Mouse (Mus musculus) liver, embryonic 14.5 days (tissue): Measurements from ENCODE around the gene Tnfrsf1a. TPM values are rescaled to one million over a fixed set of nuclear protein-coding genes. Genes with fewer than 3 reads are reported as not detected.

Experiments
- ATAC-seq: fragments of 200-750 bp; cut with Nextera tagmentation; 2 replicates; pipeline ENCODE4 v1.8.0; 2017; ENCODE audit warnings: moderate number of reproducible peaks, mild to moderate bottlenecking, moderate library complexity; ENCODE audit not compliant: insufficient read depth
- DNase-seq, 3 experiments: peaks; one replicate each; pipeline ENCODE4 v3.0.0-alpha.2; 2012 to 2013; ENCODE audit warnings: low read depth in 3 of 3, low spot score in 3 of 3
- H3K27ac ChIP-seq: fragments of 300-500 bp; sonication (generic); 2 replicates; pipeline ENCODE4 v1.5.1; 2014; ENCODE audit warnings: moderate library complexity, mild to moderate bottlenecking, control low read depth, inconsistent platforms
- H3K27me3 ChIP-seq: fragments of 300-500 bp; sonication (generic); 2 replicates; pipeline ENCODE4 v1.6.1; 2014; ENCODE audit warnings: mild to moderate bottlenecking, low read length, moderate library complexity; ENCODE audit not compliant: control insufficient read depth, insufficient read depth
- H3K36me3 ChIP-seq: fragments of 300-500 bp; sonication (generic); replicated peaks from 2 replicates; pipeline ENCODE4 v1.6.1; 2014; ENCODE audit warnings: low read depth; ENCODE audit not compliant: control insufficient read depth, insufficient read depth
- H3K4me1 ChIP-seq, 2 experiments: fragments of 200-500 bp in 1 of 2; fragments of 300-500 bp in 1 of 2; sonication (generic) in 1 of 2; replicated peaks; 2 replicates each; pipeline ENCODE4 v1.6.1; 2012 to 2014; ENCODE audit warnings: antibody characterized with exemption in 1 of 2, inconsistent platforms in 1 of 2, low read length in 1 of 2; ENCODE audit not compliant: control insufficient read depth in 2 of 2, insufficient read depth in 2 of 2
- H3K4me2 ChIP-seq: fragments of 300-500 bp; sonication (generic); 2 replicates; pipeline ENCODE4 v1.6.1; 2014; ENCODE audit warnings: low read depth, mild to moderate bottlenecking, control low read depth, moderate library complexity
- H3K4me3 ChIP-seq, 2 experiments: fragments of 200-500 bp in 1 of 2; fragments of 300-500 bp in 1 of 2; sonication (generic) in 1 of 2; 2 replicates each; pipeline ENCODE4 v1.5.1; 2012 to 2014; ENCODE audit warnings: low read depth in 2 of 2, low read length in 2 of 2, mild to moderate bottlenecking in 2 of 2, control low read depth in 1 of 2, inconsistent platforms in 1 of 2, moderate library complexity in 1 of 2; ENCODE audit not compliant: insufficient read depth in 1 of 2
- H3K9ac ChIP-seq: fragments of 300-500 bp; sonication (generic); replicated peaks from 2 replicates; pipeline ENCODE4 v1.6.1; 2014; ENCODE audit warnings: mild to moderate bottlenecking, control low read depth, moderate library complexity
- H3K9me3 ChIP-seq: fragments of 300-500 bp; sonication (generic); 2 replicates; pipeline ENCODE4 v1.6.1; 2016; ENCODE audit warnings: low read length, mixed read lengths; ENCODE audit not compliant: control insufficient read depth
- CTCF ChIP-seq: IDR thresholded peaks from 2 replicates; pipeline ENCODE4 v1.5.1; 2016; ENCODE audit warnings: antibody characterized with exemption, low read depth, control low read depth
- EP300 ChIP-seq: IDR thresholded peaks from 2 replicates; pipeline ENCODE4 v1.6.1; 2016; ENCODE audit warnings: antibody characterized with exemption, low read depth
- WGBS: fragments of 180-500 bp; shearing (Covaris S2); extraction: QIAGEN DNeasy Blood & Tissue Kit; methylation state at CpG from one replicate; pipeline ENCODE4 v1.1.7; 2014; ENCODE audit not compliant: insufficient replicate concordance; 5-methylcytosine and 5-hydroxymethylcytosine counted together
- polyA plus RNA-seq, 2 experiments: library from polyadenylated mRNA; depleted of rRNA in 1 of 2; stranded (reverse) in 1 of 2; unstranded in 1 of 2; fragments of >200 nt; fragmentation: Nextera tagmentation in 1 of 2; extraction: Ambion mirVana in 1 of 2; gene quantifications; 2 replicates each; pipeline versions ENCODE4 v1.2.1 to v1.2.3; 2012 to 2014

The Tnfrsf1a gene
- polyA plus RNA-seq, 2 experiments: 16.8 to 21.1 TPM

- Histone ChIP-seq H3K4me2 (no peak overlapping the region), H3K9me3 (no peaks in the 10 kb centered on the region), H3K4me1 (peaks cover 0 to 3% of the 10 kb centered on the region in 2 experiments; a peak in 1 of 4 replicates), H3K27ac (no peak overlapping the region), H3K4me3 (no peak overlapping the region), H3K9ac (no peak overlapping the region), H3K27me3 (peaks cover 4% of the 10 kb centered on the region; the same call in 1 of the 2 replicates), H3K36me3 (no peaks in the 10 kb centered on the region)
- TF ChIP-seq EP300: no peak
- 40% methylated on average over 2 of the region's 2 CpGs for WGBS
- ATAC-seq: no peak
- DNase-seq: no peak
These were observed 14.8 kb upstream of the Tnfrsf1a start for GRCm38 (mm10) chr6:125334356-125334755.

GRCm38 (mm10) chr6:125338791-125339660, 10.1 kb upstream of the Tnfrsf1a start:
- Histone ChIP-seq H3K36me3 (no peaks in the 10 kb centered on the region), H3K4me3 (no peak overlapping the region), H3K4me2 (no peak overlapping the region), H3K27me3 (no peaks in the 10 kb centered on the region), H3K9ac (no peak overlapping the region), H3K4me1 (peaks cover 0 to 8% of the 10 kb centered on the region in 2 experiments; a peak in 2 of 4 replicates), H3K9me3 (no peaks in the 10 kb centered on the region), H3K27ac (no peak overlapping the region)
- 36% methylated on average over 9 of the region's 9 CpGs for WGBS
- DNase-seq (no peak), ATAC-seq (no peak)
- TF ChIP-seq EP300 (no peak), CTCF (no peak)

GRCm38 (mm10) chr6:125340244-125340643, 8.9 kb upstream of the Tnfrsf1a start:
- H3K4me1 ChIP-seq: peaks cover 0 to 8% of the 10 kb centered on the region in 2 experiments; a peak in 2 of 4 replicates
- H3K36me3 ChIP-seq: no peaks in the 10 kb centered on the region
- no peak overlapping the region for H3K4me2 ChIP-seq
- no peaks in the 10 kb centered on the region for H3K9me3 ChIP-seq
- H3K4me3 ChIP-seq: no peak overlapping the region
- 36% methylated on average over 5 of the region's 5 CpGs for WGBS
- no peak for DNase-seq
- H3K27ac ChIP-seq: no peak overlapping the region
- no peaks in the 10 kb centered on the region for H3K27me3 ChIP-seq
- TF ChIP-seq CTCF: no peak
- no peak for TF ChIP-seq EP300
- no peak overlapping the region for H3K9ac ChIP-seq
- no peak for ATAC-seq

- Histone ChIP-seq H3K4me1 (peaks cover 0 to 14% of the 10 kb centered on the region in 2 experiments; a peak in 2 of 4 replicates), H3K27me3 (no peaks in the 10 kb centered on the region), H3K4me3 (no peak overlapping the region), H3K4me2 (no peak overlapping the region), H3K27ac (no peak overlapping the region), H3K36me3 (no peaks in the 10 kb centered on the region), H3K9ac (no peak overlapping the region), H3K9me3 (no peaks in the 10 kb centered on the region)
- ATAC-seq (no peak), DNase-seq (no peak)
- 50% methylated on average over 3 of the region's 3 CpGs for WGBS
- TF ChIP-seq EP300 (no peak), CTCF (no peak)
These were observed 7.0 kb upstream of the Tnfrsf1a start for GRCm38 (mm10) chr6:125342198-125342597.

- H3K4me2 ChIP-seq: no peak overlapping the region
- H3K27ac ChIP-seq: no peak overlapping the region
- no peak for DNase-seq
- TF ChIP-seq EP300 (no peak), CTCF (no peak)
- H3K9me3 ChIP-seq: no peaks in the 10 kb centered on the region
- no peak overlapping the region for H3K9ac ChIP-seq
- 51% methylated on average over 8 of the region's 8 CpGs for WGBS
- no peaks in the 10 kb centered on the region for H3K36me3 ChIP-seq
- H3K4me1 ChIP-seq: peaks cover 0 to 16% of the 10 kb centered on the region in 2 experiments; a peak in 3 of 4 replicates
- H3K4me3 ChIP-seq: no peak overlapping the region
- no peaks in the 10 kb centered on the region for H3K27me3 ChIP-seq
- no peak for ATAC-seq
These were observed 5.1 kb upstream of the Tnfrsf1a start for GRCm38 (mm10) chr6:125344084-125344483.
